Mouse (Mus musculus): ENCODE data around the gene Ncl.

DNA sequence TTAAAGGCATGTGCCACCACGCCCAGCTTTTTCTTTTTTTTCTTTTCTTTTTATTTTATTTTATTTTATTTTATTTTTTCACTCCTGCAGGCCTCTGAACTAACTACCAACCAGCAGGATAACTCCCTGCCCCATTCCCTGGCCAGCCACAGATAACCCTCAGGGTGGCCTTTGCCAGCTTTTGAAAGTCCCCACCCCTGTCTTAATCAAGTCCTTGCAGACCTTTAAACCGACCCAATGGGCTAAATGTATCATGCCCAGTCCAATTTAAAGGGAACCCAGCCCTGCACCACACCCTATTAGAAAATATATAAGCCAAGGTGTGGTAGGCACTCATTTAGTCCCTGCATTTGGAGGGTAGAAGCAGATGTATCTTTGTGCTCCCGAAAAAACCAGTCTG lies 46.9 kb downstream of the Ncl start:
- no peak for TF ChIP-seq GATA1 (IDR thresholded peaks at IDR 0.05; ENCODE audit: borderline replicate concordance, low read length)
- no peak for TF ChIP-seq FLI1 (IDR thresholded peaks at IDR 0.05; ENCODE audit: low read length)
